Mouse (Mus musculus) heart, embryonic 10.5 days (tissue): ENCODE results near the gene Fhdc1. TPM values are rescaled to one million over a fixed set of nuclear protein-coding genes. Genes with fewer than 3 reads are reported as not detected.
A peak's percentile ranks its signal among the peaks of the same experiment; 100 is the strongest.

Experiments
- DNase-seq: peaks from one replicate; pipeline ENCODE4 v3.0.0-alpha.2; 2017; ENCODE audit warnings: low spot score
- H3K27ac ChIP-seq: fragments of 300-500 bp; sonication (generic); 2 replicates; pipeline ENCODE4 v1.5.1; 2016; ENCODE audit warnings: mild to moderate bottlenecking
- H3K27me3 ChIP-seq: fragments of 300-500 bp; sonication (generic); 2 replicates; pipeline ENCODE4 v1.6.1; 2016; ENCODE audit warnings: mild to moderate bottlenecking; ENCODE audit not compliant: poor library complexity, insufficient read depth, severe bottlenecking
- H3K36me3 ChIP-seq: fragments of 300-500 bp; sonication (generic); 2 replicates; pipeline ENCODE4 v1.6.1; 2016; ENCODE audit warnings: mild to moderate bottlenecking, moderate library complexity
- H3K4me1 ChIP-seq: fragments of 300-500 bp; sonication (generic); 2 replicates; pipeline ENCODE4 v1.6.1; 2016; ENCODE audit warnings: mild to moderate bottlenecking
- H3K4me3 ChIP-seq: fragments of 300-500 bp; sonication (generic); 2 replicates; pipeline ENCODE4 v1.5.1; 2016; ENCODE audit warnings: mild to moderate bottlenecking, moderate library complexity
- H3K9me3 ChIP-seq: fragments of 300-500 bp; sonication (generic); 2 replicates; pipeline ENCODE4 v1.6.1; 2016; ENCODE audit warnings: mild to moderate bottlenecking, moderate library complexity
- WGBS: fragments of 180-500 bp; shearing (Covaris S2); methylation state at CpG from one replicate; pipeline ENCODE4 v1.1.7; 2016; 5-methylcytosine and 5-hydroxymethylcytosine counted together
- polyA plus RNA-seq: library from polyadenylated mRNA; unstranded; fragments of >200 nt; fragmentation: Nextera tagmentation; extraction: Ambion mirVana; gene quantifications from 2 replicates; pipeline ENCODE4 v1.2.1, GENCODE M21; 2016

Gene Fhdc1
- polyA plus RNA-seq, 1 experiment from 2014 or later, result 1.2 TPM

DNA sequence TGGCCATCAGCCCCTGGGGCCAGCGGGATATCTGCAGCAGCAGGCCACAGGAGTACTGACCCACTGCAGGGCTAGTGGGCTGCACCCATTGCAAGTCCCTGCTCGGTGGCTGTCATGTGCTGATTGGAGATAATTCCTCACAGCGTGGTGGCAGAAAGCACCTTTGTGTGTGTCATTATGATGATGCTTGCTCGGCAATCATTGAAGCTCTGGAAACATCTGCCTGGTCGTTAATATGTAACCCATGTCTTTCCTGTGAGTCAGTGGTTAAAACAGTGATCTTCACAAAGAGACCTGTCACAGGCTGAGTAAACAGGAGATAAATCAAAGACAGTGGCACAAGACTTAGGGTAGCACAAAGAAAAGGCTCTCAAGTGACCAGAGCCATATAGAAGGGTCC lies 67.3 kb downstream of the Fhdc1 start:
- DNase-seq, result no peak
- no peaks in the 10 kb centered on the region for H3K9me3 ChIP-seq
- H3K27ac ChIP-seq, result no peak overlapping the region
- H3K4me1 ChIP-seq, result peaks cover 21% of the 10 kb centered on the region
- 46% methylated on average over 5 of the region's 5 CpGs for WGBS
- peaks cover 22% of the 10 kb centered on the region for H3K27me3 ChIP-seq
- H3K36me3 ChIP-seq, result no peaks in the 10 kb centered on the region
- H3K4me3 ChIP-seq, result no peak overlapping the region

GRCm38 (mm10) chr3:84409474-84409862 lies 70.8 kb downstream of the Fhdc1 start:
- H3K9me3 ChIP-seq, result no peaks in the 10 kb centered on the region
- H3K27ac ChIP-seq, result no peak overlapping the region
- 90% methylated on average over 3 of the region's 3 CpGs for WGBS
- peaks cover 44% of the 10 kb centered on the region for H3K27me3 ChIP-seq
- no peaks in the 10 kb centered on the region for H3K36me3 ChIP-seq
- H3K4me1 ChIP-seq, result peaks cover 21% of the 10 kb centered on the region
- H3K4me3 ChIP-seq, result no peak overlapping the region
- DNase-seq, result no peak

DNA sequence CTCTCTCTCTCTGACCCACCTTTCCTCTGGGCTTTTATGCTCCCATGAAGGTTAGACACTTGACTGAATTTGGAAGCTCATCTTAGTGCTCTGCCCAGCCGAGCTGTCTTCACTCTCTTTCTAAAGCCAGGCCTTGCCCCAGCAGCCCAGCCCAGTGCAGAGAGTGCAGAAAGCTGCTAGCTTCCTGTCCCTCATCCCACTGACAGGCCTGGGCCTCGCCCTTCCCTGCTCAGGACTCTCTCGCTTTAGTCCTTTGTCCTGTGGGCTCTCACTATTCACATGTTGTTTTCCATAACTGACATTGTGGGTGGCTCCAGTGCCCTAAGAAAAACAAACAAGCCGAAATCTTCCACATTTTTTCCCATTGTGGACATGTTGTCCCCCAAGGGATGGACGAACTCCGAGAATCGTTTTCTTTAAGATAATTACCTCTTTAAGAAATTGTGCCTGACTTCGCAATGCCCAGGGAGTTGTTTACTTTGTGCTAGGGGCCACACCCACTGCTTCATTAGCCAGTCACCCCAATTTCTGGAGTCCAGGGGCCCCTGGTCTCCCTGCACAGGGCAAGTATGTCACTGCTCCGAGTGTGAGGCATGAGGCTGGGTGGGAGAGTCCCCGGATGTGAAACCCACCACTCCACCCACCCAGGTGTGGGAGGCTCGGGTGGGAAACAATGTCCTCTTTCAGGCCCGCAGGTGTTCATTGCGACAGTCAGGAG lies 71.3 kb downstream of the Fhdc1 start:
- Histone ChIP-seq H3K27me3 (peaks cover 44% of the 10 kb centered on the region), H3K4me3 (no peak overlapping the region), H3K36me3 (no peaks in the 10 kb centered on the region), H3K27ac (peak overlapping the region; percentile 26; the same call in 1 of the 2 replicates), H3K9me3 (no peaks in the 10 kb centered on the region), H3K4me1 (peaks cover 21% of the 10 kb centered on the region)
- 56% methylated on average over 13 of the region's 13 CpGs for whole genome bisulfite sequencing
- DNase-seq, result no peak

- peaks cover 8% of the 10 kb centered on the region for H3K4me1 ChIP-seq
- no peaks in the 10 kb centered on the region for H3K36me3 ChIP-seq
- H3K9me3 ChIP-seq, result no peaks in the 10 kb centered on the region
- peaks cover 39% of the 10 kb centered on the region for H3K27me3 ChIP-seq
- WGBS, result 87% methylated on average over 4 of the region's 4 CpGs
- no peak for DNase-seq
- H3K4me3 ChIP-seq, result no peak overlapping the region
- H3K27ac ChIP-seq, result no peak overlapping the region
Measured at GRCm38 (mm10) chr3:84405523-84405922, 74.7 kb downstream of the Fhdc1 start.

DNA sequence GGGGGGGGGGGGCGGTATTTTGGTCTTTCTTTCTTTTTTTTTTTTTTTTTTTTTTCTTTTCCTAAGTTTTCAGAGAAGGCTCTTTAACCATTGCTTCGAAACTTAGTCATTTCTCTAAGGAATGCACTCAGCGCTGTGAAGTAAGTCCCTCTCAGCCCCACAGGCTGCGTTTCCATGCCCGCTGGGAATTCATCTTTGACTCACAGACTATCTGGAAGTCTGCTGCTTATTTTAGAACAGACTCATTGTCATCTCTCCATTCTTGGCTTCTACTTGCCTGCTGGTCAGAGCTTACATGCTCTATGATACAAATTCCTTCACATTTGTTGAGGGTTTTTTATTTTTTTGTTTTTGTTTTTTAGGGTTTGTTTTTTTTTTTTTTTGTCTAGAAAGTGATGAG lies 76.8 kb downstream of the Fhdc1 start:
- Histone ChIP-seq H3K4me1 (peaks cover 10% of the 10 kb centered on the region), H3K9me3 (no peaks in the 10 kb centered on the region), H3K4me3 (no peak overlapping the region), H3K27ac (no peak overlapping the region), H3K36me3 (no peaks in the 10 kb centered on the region), H3K27me3 (peaks cover 32% of the 10 kb centered on the region; the same call in 1 of the 2 replicates)
- no peak for DNase-seq
- WGBS, result 29% methylated on average over 5 of the region's 5 CpGs

- H3K4me1 ChIP-seq, result peaks cover 10% of the 10 kb centered on the region
- no peaks in the 10 kb centered on the region for H3K36me3 ChIP-seq
- H3K27me3 ChIP-seq, result peaks cover 29% of the 10 kb centered on the region; the same call in 1 of the 2 replicates
- no peak overlapping the region for H3K27ac ChIP-seq
- H3K9me3 ChIP-seq, result no peaks in the 10 kb centered on the region
- H3K4me3 ChIP-seq, result no peak overlapping the region
- no peak for DNase-seq
- 60% methylated on average over 2 of the region's 2 CpGs for WGBS
Measured at GRCm38 (mm10) chr3:84402716-84403115, 77.5 kb downstream of the Fhdc1 start.

DNA sequence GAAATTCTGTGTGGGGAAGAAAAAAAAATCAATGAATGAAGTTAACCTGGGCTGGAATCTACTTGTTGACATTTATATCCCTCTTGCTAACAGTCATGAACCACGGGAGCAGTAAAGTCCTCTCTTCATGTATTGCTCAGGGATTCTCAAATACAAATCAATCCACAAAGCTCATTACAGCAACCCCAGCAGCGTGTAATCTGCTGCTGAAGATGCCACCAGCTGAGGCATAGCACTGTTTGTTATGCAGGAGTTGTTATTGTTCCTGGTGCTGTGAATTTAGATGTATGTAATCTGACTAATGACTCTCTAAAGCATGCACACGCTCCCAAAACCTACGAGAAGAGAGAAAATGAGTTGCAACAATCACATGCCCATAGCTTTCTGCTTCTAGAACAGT lies 82.3 kb downstream of the Fhdc1 start:
- Histone ChIP-seq H3K27ac (no peak overlapping the region), H3K9me3 (no peaks in the 10 kb centered on the region), H3K4me1 (peaks cover 15% of the 10 kb centered on the region; the same call in 1 of the 2 replicates), H3K36me3 (no peaks in the 10 kb centered on the region), H3K4me3 (no peak overlapping the region), H3K27me3 (0 out of 2 replicates have a peak, but pooled peaks cover 9% of the 10 kb centered on the region)
- WGBS, result 76% methylated on average over 4 of the region's 4 CpGs
- no peak for DNase-seq

DNA sequence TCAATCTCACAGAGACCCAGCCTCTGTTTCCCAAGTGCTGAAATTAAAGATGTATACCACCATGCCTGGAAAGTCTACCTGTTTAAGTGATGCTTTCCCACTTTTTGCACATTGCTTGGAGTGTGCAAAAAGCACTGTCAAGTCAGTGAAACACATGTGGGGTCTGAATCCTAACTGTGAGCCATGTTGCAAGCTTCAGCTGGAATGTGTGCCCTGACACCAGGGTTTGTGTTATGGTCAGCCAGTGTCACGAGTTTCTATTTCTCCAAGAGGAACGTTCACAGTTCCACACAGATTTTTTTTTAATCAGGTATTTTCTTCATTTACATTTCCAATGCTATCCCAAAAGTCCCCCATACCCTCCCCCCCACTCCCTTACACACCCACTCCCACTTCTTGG lies 84.0 kb downstream of the Fhdc1 start:
- no peak overlapping the region for H3K4me3 ChIP-seq
- no peak overlapping the region for H3K27ac ChIP-seq
- no peaks in the 10 kb centered on the region for H3K9me3 ChIP-seq
- no peak for DNase-seq
- H3K27me3 ChIP-seq, result no peaks in the 10 kb centered on the region
- H3K4me1 ChIP-seq, result peaks cover 15% of the 10 kb centered on the region; the same call in 1 of the 2 replicates
- 77% methylated on average over 2 of the region's 2 CpGs for WGBS
- H3K36me3 ChIP-seq, result no peaks in the 10 kb centered on the region

- H3K27me3 ChIP-seq, result no peaks in the 10 kb centered on the region
- H3K9me3 ChIP-seq, result no peaks in the 10 kb centered on the region
- H3K36me3 ChIP-seq, result no peaks in the 10 kb centered on the region
- no peak overlapping the region for H3K27ac ChIP-seq
- no peak for DNase-seq
- no peak overlapping the region for H3K4me3 ChIP-seq
- H3K4me1 ChIP-seq, result peaks cover 15% of the 10 kb centered on the region; the same call in 1 of the 2 replicates
Measured at GRCm38 (mm10) chr3:84395840-84396239, 84.4 kb downstream of the Fhdc1 start.

- peaks cover 13% of the 10 kb centered on the region; the same call in 1 of the 2 replicates for H3K4me1 ChIP-seq
- H3K27me3 ChIP-seq, result no peaks in the 10 kb centered on the region
- H3K36me3 ChIP-seq, result no peaks in the 10 kb centered on the region
- 73% methylated on average over 8 of the region's 8 CpGs for whole genome bisulfite sequencing
- no peaks in the 10 kb centered on the region for H3K9me3 ChIP-seq
- H3K4me3 ChIP-seq, result no peak overlapping the region
- H3K27ac ChIP-seq, result no peak overlapping the region
- no peak for DNase-seq
Measured at GRCm38 (mm10) chr3:84394841-84395447, 85.3 kb downstream of the Fhdc1 start.

Other genes with a start within 250 kb of the Fhdc1 start
- gene Trim2, start 173.6 kb downstream of the Fhdc1 start, polyA plus RNA-seq, result 7.1 and 8.0 TPM in 2 replicates
- 38.3 and 44.4 TPM in 2 replicates for gene Arfip1, start 102.2 kb upstream of the Fhdc1 start, polyA plus RNA-seq
- gene Tigd4, start 113.1 kb upstream of the Fhdc1 start, polyA plus RNA-seq, result not detected in 2 replicates
- 0.25 and 0.26 TPM in 2 replicates for gene Tmem154, start 185.8 kb upstream of the Fhdc1 start, polyA plus RNA-seq